ENCODE assay signal across 8 mouse cellular contexts in genomic region chr10:94494403-94494846, GRCm38 (mm10).
DNase-seq lines count a peak whose midpoint lies in the region; ATAC-seq lines count a peak whose summit lies in the region.

No protein-coding gene starts in this region.

- no peaks in the 10 kb centered on the region for H3K9me3 ChIP-seq in kidney, embryonic 14.5 days (ENCODE audit: control insufficient read depth, low read length)
- H3K9me3 ChIP-seq in intestine, embryonic 16.5 days (ENCODE audit: control insufficient read depth, low read length): no peaks in the 10 kb centered on the region
- H3K9me3 ChIP-seq in stomach, embryonic 16.5 days (replicated peaks; ENCODE audit: control insufficient read depth, low read length): no peaks in the 10 kb centered on the region

- H3K27ac ChIP-seq in kidney, embryonic 14.5 days (ENCODE audit: low read depth, low read length): no peak overlapping the region
- H3K27ac ChIP-seq in intestine, embryonic 16.5 days (ENCODE audit: low read length): no peak overlapping the region
- H3K27ac ChIP-seq in stomach, embryonic 16.5 days (ENCODE audit: low read length): no peak overlapping the region

- intact Hi-C loops in gastrocnemius, postnatal 14 days (cut with DNase I; ENCODE audit: low total_unique reads): no loop called here

- no peak for ATAC-seq in kidney, embryonic 14.5 days (ENCODE audit: low FRiP score, low TSS enrichment)
- peak; percentile 44 for ATAC-seq in intestine, embryonic 16.5 days
- peak; percentile 54; the same call in 1 of the 2 replicates for ATAC-seq in stomach, embryonic 16.5 days (ENCODE audit: insufficient read depth, low FRiP score)

- H3K9ac ChIP-seq in kidney, embryonic 14.5 days (ENCODE audit: low read depth, low read length): no peak overlapping the region
- H3K9ac ChIP-seq in intestine, embryonic 16.5 days (ENCODE audit: low read depth, low read length): no peak overlapping the region
- no peak overlapping the region; the same call in 1 of the 2 replicates for H3K9ac ChIP-seq in stomach, embryonic 16.5 days (ENCODE audit: low read length)

- WGBS in kidney, embryonic 14.5 days: 49% methylated on average over 8 of the region's 8 CpGs
- WGBS in intestine, embryonic 16.5 days: 31% methylated on average over 8 of the region's 8 CpGs
- WGBS in stomach, embryonic 16.5 days: 31% methylated on average over 8 of the region's 8 CpGs

- H3K4me2 ChIP-seq in kidney, embryonic 14.5 days (replicated peaks; ENCODE audit: low read depth, low read length): no peak overlapping the region
- H3K4me2 ChIP-seq in intestine, embryonic 16.5 days (ENCODE audit: low read depth, low read length): no peak overlapping the region
- H3K4me2 ChIP-seq in stomach, embryonic 16.5 days (ENCODE audit: low read depth, low read length): peak overlapping the region; percentile 0; the same call in 1 of the 2 replicates

- peak; percentile 44 for DNase-seq in kidney, postnatal 14 days
- peak; percentile 75 to 77 for DNase-seq in cerebellum, postnatal 10 days
- peak; percentile 49 for DNase-seq in gastrocnemius, postnatal 14 days
- DNase-seq in lung, postnatal 10 days: peak; percentile 73
- DNase-seq in thymus, adult 18-20 months: no peak

- H3K36me3 ChIP-seq in kidney, embryonic 14.5 days (ENCODE audit: control insufficient read depth, insufficient read depth, low read length): no peaks in the 10 kb centered on the region
- no peaks in the 10 kb centered on the region for H3K36me3 ChIP-seq in intestine, embryonic 16.5 days (ENCODE audit: control insufficient read depth, insufficient read depth, low read length)
- no peaks in the 10 kb centered on the region for H3K36me3 ChIP-seq in stomach, embryonic 16.5 days (ENCODE audit: control insufficient read depth, insufficient read depth, low read length)

- H3K27me3 ChIP-seq in kidney, embryonic 14.5 days (ENCODE audit: control insufficient read depth, insufficient read depth, low read length): no peaks in the 10 kb centered on the region
- no peaks in the 10 kb centered on the region for H3K27me3 ChIP-seq in intestine, embryonic 16.5 days (replicated peaks; ENCODE audit: control insufficient read depth, insufficient read depth, low read length)
- no peaks in the 10 kb centered on the region for H3K27me3 ChIP-seq in stomach, embryonic 16.5 days (ENCODE audit: control insufficient read depth, insufficient read depth, low read length)

- 0 out of 2 replicates have a peak, but pooled peaks cover 3% of the 10 kb centered on the region for H3K4me1 ChIP-seq in kidney, embryonic 14.5 days (ENCODE audit: control insufficient read depth, insufficient read depth, low read length)
- peaks cover 7% of the 10 kb centered on the region for H3K4me1 ChIP-seq in intestine, embryonic 16.5 days (ENCODE audit: control insufficient read depth, insufficient read depth, low read length)
- peaks cover 8% of the 10 kb centered on the region; the same call in 1 of the 2 replicates for H3K4me1 ChIP-seq in stomach, embryonic 16.5 days (ENCODE audit: control insufficient read depth, insufficient read depth, low read length)

- no peak overlapping the region for H3K4me3 ChIP-seq in kidney, embryonic 14.5 days (ENCODE audit: low read length)
- H3K4me3 ChIP-seq in intestine, embryonic 16.5 days (ENCODE audit: low read length): no peak overlapping the region
- H3K4me3 ChIP-seq in stomach, embryonic 16.5 days (replicated peaks; ENCODE audit: low read length): no peak overlapping the region

Comparison
In these comparisons a context has a peak if more than half of its experiments do, and no peak if none do; other contexts are left out.
1. DNase-seq: peak in kidney, postnatal 14 days (single experiment), cerebellum, postnatal 10 days (2 of 2), gastrocnemius, postnatal 14 days (single experiment) and lung, postnatal 10 days (single experiment); none in thymus, adult 18-20 months (0 of 2).